Mouse (Mus musculus): ENCODE data around the gene Kpna1. TPM values are rescaled to one million over a fixed set of nuclear protein-coding genes. Genes with fewer than 3 reads are reported as not detected.

Kpna1 gene
- polyA plus RNA-seq, 2 experiments, result 10.9 to 35.0 TPM

GRCm38 (mm10) chr16:35974021-35974420 is 4.5 kb upstream of the Kpna1 start:
- H3K36me3 ChIP-seq (replicated peaks; ENCODE audit: control insufficient read depth, insufficient read depth, low read depth), result no peaks in the 10 kb centered on the region
- no peak overlapping the region for H3K27ac ChIP-seq
- DNase-seq (ENCODE audit: low read depth in 3 of 3, low spot score in 3 of 3) (no peak), ATAC-seq (ENCODE audit: insufficient read depth) (no peak)
- H3K4me2 ChIP-seq (ENCODE audit: low read depth), result no peak overlapping the region
- no peaks in the 10 kb centered on the region for H3K4me1 ChIP-seq (replicated peaks; ENCODE audit: control insufficient read depth in 2 of 2, insufficient read depth in 2 of 2, low read length in 1 of 2)
- no peak overlapping the region for H3K4me3 ChIP-seq (ENCODE audit: insufficient read depth in 1 of 2, low read depth in 2 of 2, low read length in 2 of 2)
- H3K27me3 ChIP-seq (ENCODE audit: control insufficient read depth, insufficient read depth, low read length), result no peaks in the 10 kb centered on the region
- no peak for TF ChIP-seq EP300 (IDR thresholded peaks at IDR 0.05; ENCODE audit: low read depth)
- no peak for TF ChIP-seq CTCF (IDR thresholded peaks at IDR 0.05; ENCODE audit: low read depth)
- no peak overlapping the region for H3K9ac ChIP-seq (replicated peaks)
- WGBS (ENCODE audit: insufficient replicate concordance), result 36% methylated on average over 1 of the region's 1 CpGs
- no peaks in the 10 kb centered on the region for H3K9me3 ChIP-seq (ENCODE audit: control insufficient read depth, low read length)

- peak; percentile 100 for DNase-seq (ENCODE audit: low read depth in 3 of 3, low spot score in 3 of 3)
- ATAC-seq (ENCODE audit: insufficient read depth), result peak; percentile 80
- H3K9me3 ChIP-seq (ENCODE audit: control insufficient read depth, low read length), result no peaks in the 10 kb centered on the region
- peak overlapping the region; percentile 83 for H3K4me2 ChIP-seq (ENCODE audit: low read depth)
- no peaks in the 10 kb centered on the region for H3K27me3 ChIP-seq (ENCODE audit: control insufficient read depth, insufficient read depth, low read length)
- no peak overlapping the region for H3K9ac ChIP-seq (replicated peaks)
- H3K27ac ChIP-seq, result peak overlapping the region; percentile 89
- WGBS (ENCODE audit: insufficient replicate concordance), result 39% methylated on average over 19 of the region's 19 CpGs
- peaks cover 4 to 18% of the 10 kb centered on the region in 2 experiments for H3K4me1 ChIP-seq (replicated peaks; ENCODE audit: control insufficient read depth in 2 of 2, insufficient read depth in 2 of 2, low read length in 1 of 2)
- peak overlapping the region in 1 of 2 experiments; percentile 41; a peak in 1 of 4 replicates for H3K4me3 ChIP-seq (ENCODE audit: insufficient read depth in 1 of 2, low read depth in 2 of 2, low read length in 2 of 2)
- no peak for TF ChIP-seq CTCF (IDR thresholded peaks at IDR 0.05; ENCODE audit: low read depth)
- TF ChIP-seq EP300 (IDR thresholded peaks at IDR 0.05; ENCODE audit: low read depth), result peak; percentile 52
- H3K36me3 ChIP-seq (replicated peaks; ENCODE audit: control insufficient read depth, insufficient read depth, low read depth), result no peaks in the 10 kb centered on the region
Measured at GRCm38 (mm10) chr16:35981363-35981821, 2.8 kb downstream of the Kpna1 start.

DNA sequence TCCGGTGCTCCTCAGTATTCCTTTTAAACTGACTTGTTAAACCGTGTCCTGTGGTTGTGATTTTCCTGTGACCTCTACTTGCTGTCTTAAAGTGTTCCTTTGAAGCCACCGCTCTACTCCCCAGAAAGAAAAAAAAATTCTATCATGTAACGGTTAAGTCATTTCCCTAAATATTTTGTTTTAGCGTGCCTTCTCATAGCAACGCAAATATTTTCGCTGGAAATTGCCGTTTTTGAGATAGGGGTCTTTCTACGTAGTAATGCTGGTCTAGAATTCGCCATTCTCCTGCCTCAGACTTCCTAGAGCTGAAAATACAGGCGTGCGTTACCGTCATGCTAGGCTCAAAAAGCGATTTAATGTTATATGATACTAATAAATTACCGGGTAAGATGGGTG is 4.0 kb downstream of the Kpna1 start:
- peak overlapping the region; percentile 83 for H3K4me2 ChIP-seq (ENCODE audit: low read depth)
- peak overlapping the region; percentile 75 for H3K9ac ChIP-seq (replicated peaks)
- TF ChIP-seq EP300 (IDR thresholded peaks at IDR 0.05; ENCODE audit: low read depth) (no peak), CTCF (IDR thresholded peaks at IDR 0.05; ENCODE audit: low read depth) (no peak)
- H3K9me3 ChIP-seq (ENCODE audit: control insufficient read depth, low read length), result no peaks in the 10 kb centered on the region
- DNase-seq (ENCODE audit: low read depth in 3 of 3, low spot score in 3 of 3) (no peak), ATAC-seq (ENCODE audit: insufficient read depth) (no peak)
- 4% methylated on average over 15 of the region's 15 CpGs for WGBS (ENCODE audit: insufficient replicate concordance)
- no peaks in the 10 kb centered on the region for H3K27me3 ChIP-seq (ENCODE audit: control insufficient read depth, insufficient read depth, low read length)
- peak overlapping the region; percentile 81 to 87 for H3K4me3 ChIP-seq (ENCODE audit: insufficient read depth in 1 of 2, low read depth in 2 of 2, low read length in 2 of 2)
- H3K36me3 ChIP-seq (replicated peaks; ENCODE audit: control insufficient read depth, insufficient read depth, low read depth), result no peaks in the 10 kb centered on the region
- peaks cover 4 to 18% of the 10 kb centered on the region in 2 experiments for H3K4me1 ChIP-seq (replicated peaks; ENCODE audit: control insufficient read depth in 2 of 2, insufficient read depth in 2 of 2, low read length in 1 of 2)
- H3K27ac ChIP-seq, result peak overlapping the region; percentile 63

GRCm38 (mm10) chr16:35982902-35983516 is 4.5 kb downstream of the Kpna1 start:
- DNase-seq (ENCODE audit: low read depth in 3 of 3, low spot score in 3 of 3) (peak; percentile 83 to 88 (median 87)), ATAC-seq (ENCODE audit: insufficient read depth) (peak; percentile 85)
- Histone ChIP-seq H3K27me3 (ENCODE audit: control insufficient read depth, insufficient read depth, low read length) (no peaks in the 10 kb centered on the region), H3K36me3 (replicated peaks; ENCODE audit: control insufficient read depth, insufficient read depth, low read depth) (no peaks in the 10 kb centered on the region), H3K27ac (peak overlapping the region; percentile 93), H3K4me2 (ENCODE audit: low read depth) (peak overlapping the region; percentile 83), H3K9me3 (ENCODE audit: control insufficient read depth, low read length) (no peaks in the 10 kb centered on the region), H3K9ac (replicated peaks) (peak overlapping the region; percentile 90), H3K4me1 (replicated peaks; ENCODE audit: control insufficient read depth in 2 of 2, insufficient read depth in 2 of 2, low read length in 1 of 2) (peaks cover 4 to 20% of the 10 kb centered on the region in 2 experiments), H3K4me3 (ENCODE audit: insufficient read depth in 1 of 2, low read depth in 2 of 2, low read length in 2 of 2) (peak overlapping the region; percentile 81 to 87)
- no peak for TF ChIP-seq CTCF (IDR thresholded peaks at IDR 0.05; ENCODE audit: low read depth)
- no peak for TF ChIP-seq EP300 (IDR thresholded peaks at IDR 0.05; ENCODE audit: low read depth)
- WGBS (ENCODE audit: insufficient replicate concordance), result under 1% methylated on average over 54 of the region's 54 CpGs

- Histone ChIP-seq H3K27ac (peak overlapping the region; percentile 93), H3K36me3 (replicated peaks; ENCODE audit: control insufficient read depth, insufficient read depth, low read depth) (no peaks in the 10 kb centered on the region), H3K27me3 (ENCODE audit: control insufficient read depth, insufficient read depth, low read length) (no peaks in the 10 kb centered on the region), H3K9ac (replicated peaks) (peak overlapping the region; percentile 90), H3K4me1 (replicated peaks; ENCODE audit: control insufficient read depth in 2 of 2, insufficient read depth in 2 of 2, low read length in 1 of 2) (peaks cover 4 to 20% of the 10 kb centered on the region in 2 experiments), H3K4me3 (ENCODE audit: insufficient read depth in 1 of 2, low read depth in 2 of 2, low read length in 2 of 2) (peak overlapping the region; percentile 81 to 84), H3K9me3 (ENCODE audit: control insufficient read depth, low read length) (no peaks in the 10 kb centered on the region), H3K4me2 (ENCODE audit: low read depth) (peak overlapping the region; percentile 83)
- DNase-seq (ENCODE audit: low read depth in 3 of 3, low spot score in 3 of 3) (peak; percentile 54 to 63 (median 57)), ATAC-seq (ENCODE audit: insufficient read depth) (peak; percentile 70)
- WGBS (ENCODE audit: insufficient replicate concordance), result under 1% methylated on average over 76 of the region's 86 CpGs
- no peak for TF ChIP-seq EP300 (IDR thresholded peaks at IDR 0.05; ENCODE audit: low read depth)
- no peak for TF ChIP-seq CTCF (IDR thresholded peaks at IDR 0.05; ENCODE audit: low read depth)
Measured at GRCm38 (mm10) chr16:35983517-35984101, 5.1 kb downstream of the Kpna1 start.

Measured in liver, embryonic 14.5 days (tissue).